ENCODE assay signal across 27 mouse cellular contexts in genomic region chr4:151630664-151631063, GRCm38 (mm10).
DNase-seq lines count a peak whose midpoint lies in the region; ATAC-seq and TF ChIP-seq lines count a peak whose summit lies in the region.
"Had no signal": no experiment of that assay in that cellular context is flagged by ENCODE, and none has a peak within 500 bp of the region (broad histone marks: within the 10 kb centered on the region; RNA-seq: fewer than 3 reads in every experiment).

No protein-coding gene starts in this region.

- no peaks in the 10 kb centered on the region for H3K36me3 ChIP-seq in kidney, embryonic 14.5 days (ENCODE audit: control insufficient read depth, insufficient read depth, low read length)
- H3K36me3 ChIP-seq in midbrain, embryonic 10.5 days, result no peaks in the 10 kb centered on the region
- H3K36me3 ChIP-seq in midbrain, embryonic 15.5 days (replicated peaks), result no peaks in the 10 kb centered on the region
- no peaks in the 10 kb centered on the region for H3K36me3 ChIP-seq in hindbrain, embryonic 16.5 days (ENCODE audit: control insufficient read depth, insufficient read depth, low read length)
- no peaks in the 10 kb centered on the region for H3K36me3 ChIP-seq in thymus, adult 2 months (ENCODE audit: control insufficient read depth, insufficient read depth, low read length)
- H3K36me3 ChIP-seq: midbrain, embryonic 12.5 days; stomach, embryonic 15.5 days had no signal

- no peaks in the 10 kb centered on the region for H3K9me3 ChIP-seq in kidney, embryonic 14.5 days (ENCODE audit: control insufficient read depth, low read length)
- H3K9me3 ChIP-seq in midbrain, embryonic 10.5 days (replicated peaks), result no peaks in the 10 kb centered on the region
- no peaks in the 10 kb centered on the region for H3K9me3 ChIP-seq in midbrain, embryonic 15.5 days
- no peaks in the 10 kb centered on the region for H3K9me3 ChIP-seq in hindbrain, embryonic 16.5 days (ENCODE audit: control insufficient read depth, low read length)
- H3K9me3 ChIP-seq: midbrain, embryonic 12.5 days; stomach, embryonic 15.5 days had no signal

- no peak overlapping the region for H3K4me3 ChIP-seq in kidney, embryonic 14.5 days (ENCODE audit: low read length)
- no peak overlapping the region for H3K4me3 ChIP-seq in midbrain, embryonic 10.5 days
- no peak overlapping the region for H3K4me3 ChIP-seq in midbrain, embryonic 15.5 days
- no peak overlapping the region for H3K4me3 ChIP-seq in hindbrain, embryonic 16.5 days (ENCODE audit: low read length)
- H3K4me3 ChIP-seq in thymus, adult 2 months (ENCODE audit: control insufficient read depth, insufficient read depth, low read length), result no peak overlapping the region
- H3K4me3 ChIP-seq: erythroblast, embryonic 14.5 days; gastrocnemius, adult 2 months; midbrain, embryonic 12.5 days; stomach, embryonic 15.5 days had no signal

- H3K4me2 ChIP-seq in kidney, embryonic 14.5 days (replicated peaks; ENCODE audit: low read depth, low read length), result no peak overlapping the region
- no peak overlapping the region for H3K4me2 ChIP-seq in midbrain, embryonic 15.5 days
- H3K4me2 ChIP-seq in hindbrain, embryonic 16.5 days (ENCODE audit: low read length), result no peak overlapping the region
- H3K4me2 ChIP-seq: heart, embryonic 11.5 days; lung, embryonic 14.5 days; midbrain, embryonic 12.5 days; stomach, embryonic 15.5 days had no signal

- peak overlapping the region; percentile 34; the same call in 1 of the 2 replicates for H3K27ac ChIP-seq in kidney, embryonic 14.5 days (ENCODE audit: low read depth, low read length)
- H3K27ac ChIP-seq in midbrain, embryonic 10.5 days (replicated peaks), result peak overlapping the region; percentile 49; the same call in 1 of the 2 replicates
- no peak overlapping the region for H3K27ac ChIP-seq in midbrain, embryonic 15.5 days
- no peak overlapping the region for H3K27ac ChIP-seq in hindbrain, embryonic 16.5 days (ENCODE audit: low read depth, low read length)
- H3K27ac ChIP-seq in thymus, adult 2 months (ENCODE audit: control insufficient read depth, insufficient read depth, low read length), result no peak overlapping the region
- H3K27ac ChIP-seq: gastrocnemius, adult 2 months; liver, embryonic 14.5 days; midbrain, embryonic 12.5 days; stomach, embryonic 15.5 days had no signal

- CTCF ChIA-PET in Patski (lab: Charles Lee), result interaction anchor here (0.7 to 1.0 kb wide), 2 partner anchors 10 to 163 kb away, joined by 3 read pairs; no protein-coding TSS in a partner anchor

- TF ChIP-seq POLR2A in thymus, adult 2 months (IDR thresholded peaks at IDR 0.05; ENCODE audit: control insufficient read depth, extremely low read depth, insufficient read depth, low read length, poor library complexity), result no peak

- H3K9ac ChIP-seq in kidney, embryonic 14.5 days (ENCODE audit: low read depth, low read length), result no peak overlapping the region
- H3K9ac ChIP-seq in midbrain, embryonic 15.5 days, result no peak overlapping the region
- H3K9ac ChIP-seq in hindbrain, embryonic 16.5 days (ENCODE audit: low read depth, low read length), result no peak overlapping the region
- H3K9ac ChIP-seq: liver, embryonic 14.5 days; lung, embryonic 14.5 days; midbrain, embryonic 12.5 days; stomach, embryonic 15.5 days had no signal

- POLR2A ChIA-PET in Patski (lab: Charles Lee), result interaction anchor here (0.6 kb wide), 1 partner anchor 35 kb away, joined by 3 read pairs; no protein-coding TSS in a partner anchor

- 31% methylated on average over 10 of the region's 10 CpGs for WGBS in kidney, embryonic 14.5 days
- WGBS in midbrain, embryonic 10.5 days, result 31% methylated on average over 10 of the region's 10 CpGs
- WGBS in midbrain, embryonic 15.5 days, result 20% methylated on average over 10 of the region's 10 CpGs
- 33% methylated on average over 10 of the region's 10 CpGs for WGBS in hindbrain, embryonic 16.5 days
- WGBS in thymus, adult 2 months, result 81% methylated on average over 10 of the region's 10 CpGs

- peaks cover 15% of the 10 kb centered on the region for H3K4me1 ChIP-seq in kidney, embryonic 14.5 days (ENCODE audit: control insufficient read depth, insufficient read depth, low read length)
- peaks cover 27% of the 10 kb centered on the region for H3K4me1 ChIP-seq in midbrain, embryonic 10.5 days
- H3K4me1 ChIP-seq in midbrain, embryonic 15.5 days, result peaks cover 19% of the 10 kb centered on the region
- peaks cover 7% of the 10 kb centered on the region for H3K4me1 ChIP-seq in hindbrain, embryonic 16.5 days (ENCODE audit: control insufficient read depth, insufficient read depth, low read depth, low read length)
- H3K4me1 ChIP-seq in thymus, adult 2 months (replicated peaks; ENCODE audit: control insufficient read depth, insufficient read depth, low read length), result no peaks in the 10 kb centered on the region
- H3K4me1 ChIP-seq: stomach, embryonic 15.5 days had no signal

- no peak for DNase-seq in kidney, postnatal 25 days
- DNase-seq in midbrain, embryonic 10.5 days (ENCODE audit: low spot score), result peak; percentile 24
- no peak for DNase-seq in Patski (ENCODE audit: low read depth, low spot score)
- no peak for DNase-seq in thymus, adult 2 months
- no peak for DNase-seq in ovary, adult 18-20 months (ENCODE audit: low spot score)
- DNase-seq: adrenal gland, postnatal 10 days; B cell, adult 2 months; cerebellum, adult 8-10 months; cerebellum, postnatal 25 days; gastrocnemius, adult 2 months; gastrocnemius, postnatal 36 days; heart, adult 18-20 months; heart, postnatal 36 days; kidney, adult 8-10 months; liver; lung, embryonic 14.5 days; right cerebral cortex, postnatal 25 days; thymus, postnatal 14 days had no signal

- H3K27me3 ChIP-seq in kidney, embryonic 14.5 days (ENCODE audit: control insufficient read depth, insufficient read depth, low read length), result no peaks in the 10 kb centered on the region
- no peaks in the 10 kb centered on the region for H3K27me3 ChIP-seq in midbrain, embryonic 10.5 days (ENCODE audit: low read depth, poor library complexity, severe bottlenecking)
- H3K27me3 ChIP-seq in midbrain, embryonic 15.5 days (replicated peaks), result no peaks in the 10 kb centered on the region
- no peaks in the 10 kb centered on the region for H3K27me3 ChIP-seq in Patski
- H3K27me3 ChIP-seq in hindbrain, embryonic 16.5 days (replicated peaks; ENCODE audit: control insufficient read depth, insufficient read depth, low read length), result no peaks in the 10 kb centered on the region
- no peaks in the 10 kb centered on the region for H3K27me3 ChIP-seq in thymus, adult 2 months (ENCODE audit: control insufficient read depth, insufficient read depth, low read length)
- H3K27me3 ChIP-seq: stomach, embryonic 15.5 days had no signal

- in situ Hi-C loops in Patski (cut with MboI; ENCODE audit: low pct_unique_long_range_greater_than_20kb), result loop anchor here (10.0 kb wide), 1 partner anchor 224 kb away; no protein-coding TSS in a partner anchor

- peak; percentile 95 for ATAC-seq in kidney, embryonic 14.5 days (ENCODE audit: low FRiP score, low TSS enrichment)
- no peak for ATAC-seq in midbrain, embryonic 15.5 days (replicated peaks)
- peak; percentile 51 for ATAC-seq in Patski
- ATAC-seq in hindbrain, embryonic 16.5 days, result peak; percentile 34; the same call in 1 of the 2 replicates
- ATAC-seq: forebrain, embryonic 16.5 days had no signal

- TF ChIP-seq CTCF in Patski (IDR thresholded peaks at IDR 0.05), result no peak
- TF ChIP-seq CTCF in thymus, adult 2 months (IDR thresholded peaks at IDR 0.05; ENCODE audit: borderline replicate concordance, control insufficient read depth, extremely low read depth, insufficient read depth, low read length, poor library complexity), result no peak

Comparison
In these comparisons a context has a peak if more than half of its experiments do, and no peak if none do; other contexts are left out.
1. H3K27ac ChIP-seq: peak in kidney, embryonic 14.5 days (single experiment) and midbrain, embryonic 10.5 days (single experiment); none in midbrain, embryonic 15.5 days (single experiment), hindbrain, embryonic 16.5 days (single experiment) and thymus, adult 2 months (single experiment).